Mouse (Mus musculus): ENCODE data around the gene Gm45015. TPM values are rescaled to one million over a fixed set of nuclear protein-coding genes. Genes with fewer than 3 reads are reported as not detected.
"Not testable (repeated sequence)": the region's sequence is repeated elsewhere in the genome, so short reads cannot be mapped to it uniquely, and the experiment has no call there.

Gene Gm45015
- not detected for total RNA-seq (2021)
- long read RNA-seq, experiment 1: 0 reads
- long read RNA-seq, experiment 2: 0 reads

DNA sequence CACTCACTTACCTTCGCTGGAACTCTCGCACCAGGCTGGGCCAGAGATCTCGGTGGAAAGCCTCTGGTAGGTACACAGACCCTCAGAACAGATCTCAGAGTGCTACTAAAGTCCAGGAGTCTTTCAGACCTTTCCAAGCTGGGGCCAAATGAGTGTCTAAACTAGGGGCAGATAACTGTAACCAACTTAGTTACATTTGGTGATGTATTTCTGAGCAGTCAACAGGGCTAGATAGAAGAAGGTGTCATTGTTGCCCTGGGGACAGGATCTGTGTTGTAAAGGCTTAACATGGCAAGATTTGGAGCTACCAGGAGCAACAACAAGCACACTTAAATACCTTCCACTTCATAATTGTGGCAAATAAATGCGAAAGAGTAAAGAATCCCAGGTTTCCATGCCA is at the start of gene Gm45015:
Gm45015 (minus strand) TSS at position 101 of the 400 bp plus-strand sequence.
- DNase-seq: no peak

DNA sequence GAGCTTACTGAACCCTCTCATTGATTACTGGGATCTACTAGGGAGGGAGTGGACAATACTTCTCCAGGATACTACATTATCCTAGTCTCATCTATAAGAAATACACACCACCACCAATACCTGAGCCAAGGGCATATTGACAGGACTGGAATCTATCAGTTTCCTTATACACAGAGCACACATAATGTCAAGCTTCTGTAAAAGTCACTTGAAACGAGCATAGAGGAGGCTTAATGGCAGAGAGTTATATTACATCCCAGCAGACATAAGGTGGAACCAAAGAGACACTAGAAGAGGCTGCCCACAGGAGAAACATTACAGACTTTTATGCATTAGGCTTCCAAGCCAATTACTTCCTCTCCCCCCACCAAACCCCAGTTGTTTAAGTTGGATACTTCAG is 48.3 kb upstream of the Gm45015 start:
- no peak for DNase-seq

DNA sequence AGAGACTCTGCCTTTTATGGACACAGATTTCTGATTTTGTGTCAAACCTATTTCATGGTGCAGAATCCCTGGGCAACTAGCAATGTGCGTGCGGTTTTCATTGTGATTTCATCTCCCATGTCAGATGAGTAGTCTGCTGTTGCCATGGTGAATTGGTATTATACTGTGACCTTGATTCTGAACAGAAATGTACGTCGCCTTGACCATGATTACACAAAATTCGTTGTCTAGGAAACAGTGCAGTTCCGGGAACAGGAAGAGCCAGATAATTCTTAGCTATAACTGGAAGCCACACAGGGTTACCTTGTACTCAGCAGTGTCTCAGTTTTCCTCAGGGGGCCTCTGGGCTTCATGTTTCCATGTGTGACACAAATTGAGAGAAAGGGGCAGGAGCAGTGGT is 47.8 kb upstream of the Gm45015 start:
- DNase-seq: no peak

DNA sequence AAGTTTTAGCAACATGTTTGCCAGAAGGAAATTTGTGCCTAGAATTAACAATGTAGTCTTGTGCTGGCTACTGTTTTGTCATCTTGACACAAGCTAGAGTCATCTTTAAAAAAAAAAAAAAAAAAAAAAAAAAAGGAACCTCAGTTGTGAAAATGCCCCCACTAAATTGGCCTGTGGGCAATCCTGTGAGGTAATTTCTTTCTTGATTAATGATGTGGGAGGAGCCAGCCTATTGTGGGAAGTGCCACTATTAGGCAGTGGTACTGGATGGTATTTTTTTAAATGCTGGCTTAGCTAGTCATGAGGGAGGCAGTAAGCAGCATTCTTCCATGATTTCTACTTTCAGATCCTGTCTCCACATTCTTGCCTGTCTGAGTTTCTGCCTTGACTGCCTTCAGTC is 26.7 kb upstream of the Gm45015 start:
- no peak for DNase-seq

DNA sequence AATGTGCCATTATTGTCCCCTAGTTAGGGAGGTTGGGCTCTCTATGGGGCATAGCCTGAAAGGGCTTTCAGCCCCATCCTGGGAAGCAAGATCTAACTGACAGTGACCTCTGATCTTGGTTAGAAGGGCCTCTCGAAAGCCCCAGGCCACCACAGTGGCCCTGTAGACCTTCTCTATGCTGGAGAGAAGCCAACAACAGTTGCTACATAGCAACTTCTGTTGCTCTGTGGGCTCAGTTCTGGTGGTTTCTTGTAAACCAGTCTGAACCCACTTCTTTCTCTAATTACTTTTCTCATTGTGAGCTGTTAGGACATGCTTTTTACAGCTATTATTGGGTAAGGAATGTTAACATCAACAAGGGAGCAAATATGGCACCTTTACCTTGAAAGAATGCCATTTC is 20.1 kb upstream of the Gm45015 start:
- DNase-seq: no peak

DNA sequence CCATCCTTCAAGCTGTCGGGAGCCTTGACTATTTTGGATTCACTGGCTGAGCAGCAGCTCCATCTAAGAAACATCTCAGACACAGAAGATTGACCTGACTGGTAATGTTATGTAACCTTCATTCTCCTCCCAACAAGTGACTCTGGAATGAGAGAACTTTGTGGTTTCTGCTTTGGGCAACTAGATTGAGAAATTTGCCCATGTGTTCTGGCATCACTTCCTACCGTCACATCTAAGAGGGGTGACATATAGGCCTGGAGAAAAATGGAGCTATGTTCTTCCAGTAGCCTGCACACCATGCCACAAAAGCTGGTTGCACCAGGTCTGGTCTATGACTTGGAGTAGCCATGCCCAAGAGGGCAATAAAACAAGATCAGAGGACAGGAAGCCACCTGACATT is 19.5 kb upstream of the Gm45015 start:
- DNase-seq: no peak

DNA sequence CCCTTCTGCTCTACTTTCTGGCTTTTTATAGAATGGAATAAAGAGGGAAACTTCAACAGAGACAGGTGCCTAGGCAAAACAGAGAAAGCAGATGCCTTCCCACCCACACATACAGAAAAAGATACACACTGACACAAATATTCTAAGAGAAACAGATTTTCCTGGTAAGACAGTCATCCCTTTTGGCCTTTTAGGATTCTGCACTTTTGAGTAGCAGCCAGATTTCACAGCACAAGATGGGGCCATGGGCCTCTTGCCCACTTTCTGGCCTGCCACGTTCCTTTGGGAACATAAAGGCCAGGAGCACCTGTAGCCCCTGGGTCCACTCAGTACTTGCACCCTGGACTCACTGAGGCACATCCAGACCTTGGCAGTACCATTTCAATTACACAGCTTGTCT is 7.7 kb upstream of the Gm45015 start:
- no peak for DNase-seq

DNA sequence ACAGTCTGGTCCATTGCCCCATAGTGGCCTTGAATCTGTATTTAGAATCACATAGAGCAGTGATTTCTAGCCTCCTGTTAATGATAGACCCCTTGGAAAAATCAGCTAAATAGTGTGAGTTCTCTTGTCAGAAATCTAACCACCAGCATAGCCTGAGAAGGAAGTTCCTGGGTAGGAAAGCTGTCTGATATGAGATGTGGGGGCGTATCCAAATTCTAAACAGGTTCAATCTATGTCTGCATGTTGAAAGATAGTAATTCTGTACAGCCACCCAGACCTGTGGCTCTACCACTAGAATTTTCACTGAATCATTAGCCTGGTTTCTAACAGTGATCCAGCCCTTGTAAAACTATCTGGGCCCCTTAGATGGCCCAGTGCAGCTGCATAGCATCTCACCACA is 7.2 kb upstream of the Gm45015 start:
- no peak for DNase-seq

DNA sequence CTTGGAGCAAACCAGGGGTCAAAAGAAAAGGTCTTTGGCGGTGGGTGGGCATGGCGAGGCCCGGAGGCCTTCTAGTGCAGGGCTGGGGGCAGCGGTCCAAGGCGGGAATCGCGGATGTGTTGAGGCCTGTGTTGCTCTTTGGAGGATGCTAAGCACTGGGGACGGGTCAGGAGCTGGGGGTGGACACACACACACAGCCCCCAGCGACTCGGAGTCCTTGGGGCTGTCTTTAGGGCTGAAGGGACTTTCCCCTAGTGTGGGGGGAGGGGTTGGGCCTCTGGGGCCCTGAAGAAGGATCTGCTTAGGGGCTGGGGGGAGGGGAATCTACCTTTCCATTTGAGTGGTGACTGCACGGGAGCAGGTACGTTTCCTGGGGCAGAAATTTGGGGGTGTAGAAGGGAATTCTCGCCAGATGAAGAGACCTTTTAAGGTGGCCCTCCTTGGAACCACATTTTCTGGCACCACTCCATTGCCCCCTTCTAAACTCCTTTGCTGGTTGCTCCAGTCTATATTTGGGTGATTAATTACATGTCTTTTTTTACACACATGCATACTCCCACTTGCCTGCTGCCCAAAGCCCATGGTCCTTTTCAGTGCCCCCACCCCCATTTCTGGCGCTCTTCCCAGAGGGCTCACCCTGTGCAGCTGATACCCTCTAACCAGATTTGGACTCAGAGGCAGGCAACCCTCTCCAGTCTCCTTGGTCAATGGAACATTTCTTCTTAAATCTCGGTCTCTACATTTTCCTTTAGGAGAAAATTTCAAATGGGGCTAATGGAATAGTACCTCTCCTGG is 6.5 kb upstream of the Gm45015 start:
- no peak for DNase-seq

DNA sequence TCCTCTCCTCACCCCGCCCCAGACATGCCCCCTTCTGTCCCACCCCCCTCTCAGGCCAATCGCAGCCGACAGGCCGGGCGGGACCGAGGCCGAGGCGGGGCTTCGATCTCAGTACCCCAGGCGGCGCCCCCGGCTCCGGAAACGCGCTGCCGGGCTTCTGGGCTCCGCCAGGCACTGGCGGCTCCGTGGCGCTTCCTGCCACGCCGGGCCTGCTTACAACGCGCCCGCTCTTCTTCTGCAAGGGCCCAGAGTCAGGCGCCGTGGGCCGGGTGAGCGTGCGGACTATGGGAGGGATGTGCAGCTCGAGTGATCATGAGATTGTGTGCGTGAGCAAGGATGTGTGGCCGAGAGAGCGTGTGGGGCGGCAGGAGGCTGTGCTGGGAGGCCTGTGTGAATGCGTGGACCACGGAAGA is 5.8 kb upstream of the Gm45015 start, which contains the start of gene Zfp275:
Zfp275 (plus strand) TSS at position 139 of the 413 bp plus-strand sequence.
- peak; percentile 84 for DNase-seq

DNA sequence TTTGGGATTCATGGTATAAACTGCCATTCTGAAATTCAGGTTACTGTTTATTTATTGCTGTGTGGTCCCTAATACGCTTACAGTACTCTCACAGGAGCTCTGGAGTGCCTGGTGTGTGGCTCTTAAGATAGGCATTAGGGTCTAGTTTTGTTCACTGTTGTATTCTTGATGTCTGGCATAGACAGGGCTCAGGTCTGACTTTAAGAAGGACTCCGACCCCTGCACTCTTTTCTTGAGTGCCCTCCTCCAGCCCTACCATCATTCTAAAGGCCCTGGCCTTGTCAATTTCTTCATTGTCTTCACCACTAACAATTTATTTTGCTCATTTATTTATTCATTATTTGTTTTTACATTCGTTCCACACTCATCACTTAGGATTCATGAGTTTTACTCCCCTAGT is 5.4 kb upstream of the Gm45015 start:
- DNase-seq: no peak

DNA sequence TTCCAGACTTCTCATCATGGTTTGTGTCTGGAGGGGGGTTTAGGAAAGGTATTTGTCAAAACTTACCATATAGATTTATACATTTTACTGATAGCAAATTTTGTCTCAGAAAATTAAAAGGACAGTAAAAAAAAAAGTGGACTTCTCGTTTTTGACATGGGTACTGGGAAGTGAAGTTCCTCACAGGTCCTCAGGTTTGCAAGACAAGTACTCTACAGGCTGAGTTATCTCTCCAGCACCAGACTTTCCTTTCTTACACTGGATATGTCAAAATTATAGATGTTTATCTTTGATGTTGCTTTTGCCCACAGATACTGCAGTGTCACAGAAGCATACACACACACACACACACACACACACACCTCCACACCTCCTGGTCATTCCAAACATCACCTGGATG is 4.8 kb upstream of the Gm45015 start:
- no peak for DNase-seq

DNA sequence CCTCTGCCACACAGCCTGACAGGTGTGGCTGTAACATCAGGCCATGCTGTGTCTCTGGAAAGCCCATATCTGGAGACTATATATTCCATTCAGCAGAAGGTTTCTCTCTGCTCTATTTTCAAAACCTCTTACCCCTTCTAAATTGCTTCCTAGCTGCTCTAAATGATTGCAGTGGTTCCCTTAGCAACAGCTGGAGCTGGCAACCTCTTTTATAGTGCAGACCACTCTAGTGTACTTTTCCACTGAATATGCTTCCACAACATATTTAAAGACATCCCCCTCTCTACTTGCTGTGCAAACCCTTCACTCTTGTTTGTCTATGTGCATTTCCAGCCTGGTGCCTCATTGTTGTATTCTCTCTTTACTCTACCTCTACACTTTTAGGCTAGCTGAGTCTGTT is 3.1 kb downstream of the Gm45015 start:
- DNase-seq: no peak

DNA sequence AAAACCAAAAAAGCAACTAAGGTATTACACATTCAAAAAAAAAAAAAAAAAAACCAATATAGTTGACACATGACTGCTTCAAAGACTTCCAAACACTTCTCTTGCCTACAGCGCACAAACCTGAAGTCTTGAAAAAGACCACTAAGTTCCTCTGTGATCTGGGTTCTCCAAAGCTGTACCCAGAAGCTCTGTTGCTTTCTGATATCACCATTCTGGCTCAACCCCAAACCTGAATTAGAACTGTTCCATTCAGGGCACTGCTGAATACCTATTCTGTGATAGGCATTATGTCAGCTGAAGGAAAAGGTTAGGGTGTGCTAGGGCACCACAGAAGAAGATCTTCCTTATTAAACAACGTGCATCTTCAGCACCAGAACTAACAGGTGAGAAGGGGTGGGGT is 9.4 kb downstream of the Gm45015 start:
- no peak for DNase-seq

DNA sequence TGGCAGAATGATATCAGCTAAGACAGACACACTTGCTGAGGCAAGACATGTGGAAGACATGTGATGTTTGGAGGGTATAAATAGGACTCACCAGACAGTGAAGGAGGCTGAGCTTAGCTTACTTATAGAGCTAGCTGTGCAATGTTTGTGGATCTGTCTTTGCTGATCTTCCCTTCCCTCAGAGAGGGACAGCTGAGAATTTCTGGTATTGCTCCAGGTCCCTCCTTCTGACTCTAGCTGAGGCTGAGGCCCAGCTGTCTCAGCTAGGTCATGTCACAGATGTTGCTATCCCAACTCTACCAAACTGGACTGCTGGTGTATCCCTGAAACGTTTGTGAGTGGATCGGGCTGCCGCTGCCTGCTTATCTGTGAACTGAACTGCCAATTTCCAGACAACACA is 15.6 kb downstream of the Gm45015 start:
- DNase-seq: no peak

DNA sequence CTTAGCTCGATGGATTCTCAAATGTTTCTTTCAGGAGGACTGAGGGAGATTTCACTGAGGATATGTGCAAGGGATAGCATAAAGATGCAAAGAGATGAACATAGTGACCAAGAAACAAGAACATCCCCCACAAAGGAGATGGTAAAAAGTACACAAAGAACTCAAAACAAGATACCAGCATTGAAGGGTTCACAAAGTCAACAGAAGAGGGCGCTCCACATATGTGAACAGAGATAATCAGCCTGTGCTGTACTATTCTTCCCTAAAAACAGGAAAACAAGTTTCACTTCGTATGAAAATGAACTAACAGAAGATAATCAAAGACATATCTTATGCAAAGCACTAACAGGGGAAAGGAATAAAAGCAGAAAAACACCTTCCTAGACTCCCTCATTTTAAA is 24.1 kb downstream of the Gm45015 start:
- DNase-seq: peak; percentile 44

DNA sequence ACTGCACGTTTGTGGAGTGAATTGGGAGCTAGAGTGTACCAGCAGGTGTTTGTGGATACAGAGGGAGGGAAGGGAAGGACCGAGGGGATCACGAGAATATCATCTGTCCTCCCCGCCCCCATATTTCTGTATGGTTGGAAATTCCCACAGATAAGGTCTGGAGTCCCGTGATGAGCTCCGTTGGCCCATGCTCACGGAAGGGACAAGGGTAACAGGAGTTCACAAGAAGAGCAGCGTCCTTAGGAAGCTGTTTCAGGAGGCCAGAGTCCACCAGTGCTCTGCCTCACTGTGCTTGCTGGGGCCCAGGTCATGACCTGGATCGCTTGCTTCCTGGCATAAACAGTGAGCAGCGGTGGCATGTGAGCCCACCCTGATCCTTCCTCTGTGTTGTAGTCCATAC is 40.9 kb downstream of the Gm45015 start:
- DNase-seq: not testable (repeated sequence)

DNA sequence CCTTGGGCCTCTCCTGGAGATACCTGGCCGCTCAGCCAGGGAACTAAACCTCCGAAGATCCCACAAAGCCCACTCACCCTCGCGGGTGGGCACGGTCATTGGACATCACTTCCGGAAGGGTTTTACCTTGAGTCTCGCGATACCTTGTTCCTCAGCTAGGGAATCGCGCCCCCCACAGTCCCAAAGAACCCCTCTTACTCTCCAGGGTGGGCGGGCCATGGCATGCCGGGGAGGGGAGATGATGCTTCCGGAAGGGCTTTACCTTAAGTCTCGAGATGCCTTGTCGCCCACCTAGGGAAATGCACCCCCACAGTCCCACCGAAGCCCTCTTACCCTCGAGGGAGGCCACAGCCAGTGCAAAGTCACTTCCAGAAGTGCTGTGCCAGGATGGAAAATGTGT is 43.8 kb downstream of the Gm45015 start, which contains the start of the genes Xlr5a and Xlr5c:
Xlr5a (minus strand) TSS at position 101 of the 400 bp plus-strand sequence.
Xlr5c (minus strand) TSS at position 101 of the 400 bp plus-strand sequence.
- DNase-seq: not testable (repeated sequence)

Other genes starting within 250 kb of the Gm45015 start
- gene Xlr3a, start 239.7 kb downstream of the Gm45015 start, total RNA-seq (2021): 1 to 10 TPM; 1.2 to 2.8 TPM
- gene Gm14685, start 219.8 kb downstream of the Gm45015 start, total RNA-seq (2021): under 1 TPM; 0.51 to 0.76 TPM
- gene Xlr5b, start 188.0 kb downstream of the Gm45015 start, total RNA-seq (2021): not detected
- not detected for gene DXBay18, start 187.4 kb downstream of the Gm45015 start, total RNA-seq (2021)
- gene Spin2d, start 159.9 kb downstream of the Gm45015 start, total RNA-seq (2021): not detected
- gene Xlr3b, start 144.6 kb downstream of the Gm45015 start, total RNA-seq (2021): 1 to 10 TPM; 4.6 to 7.8 TPM
- under 1 TPM in 1 of 2 experiments, not detected in 1; 0.60 TPM for gene Xlr4b, start 122.5 kb downstream of the Gm45015 start, total RNA-seq (2021)
- 1 to 10 TPM; 7.3 to 7.8 TPM for gene F8a, start 108.5 kb downstream of the Gm45015 start, total RNA-seq (2021)
- gene Xlr4c, start 93.7 kb downstream of the Gm45015 start, total RNA-seq (2021): under 1 TPM; 0.66 to 0.76 TPM
- gene Xlr3c, start 71.5 kb downstream of the Gm45015 start, total RNA-seq (2021): not detected
- under 1 TPM; 0.24 to 0.33 TPM for gene Xlr5a, start 43.9 kb downstream of the Gm45015 start, total RNA-seq (2021)
- under 1 TPM; 0.45 to 0.69 TPM for gene Xlr5c, start 43.9 kb downstream of the Gm45015 start, total RNA-seq (2021)
- gene Zfp275, start 5.8 kb upstream of the Gm45015 start, total RNA-seq (2021): 10 to 100 TPM; 15.3 to 18.7 TPM
- gene Gm18336, start 61.9 kb upstream of the Gm45015 start, total RNA-seq (2021): not detected
- under 1 TPM; 0.15 TPM for gene Zfp92, start 74.3 kb upstream of the Gm45015 start, total RNA-seq (2021)
- gene Trex2, start 98.5 kb upstream of the Gm45015 start, total RNA-seq (2021): not detected
- 10 to 100 TPM; 24.3 to 34.8 TPM for gene Haus7, start 122.2 kb upstream of the Gm45015 start, total RNA-seq (2021)
- 100 to 1,000 TPM; 207 to 268 TPM for gene Bgn, start 146.8 kb upstream of the Gm45015 start, total RNA-seq (2021)
- gene Atp2b3, start 166.2 kb upstream of the Gm45015 start, total RNA-seq (2021): 10 to 100 TPM; 11.7 to 17.0 TPM